Mouse (Mus musculus) macrophage (primary cell): ENCODE measurements at regions not wholly inside any gene's neighbourhood (a gene's known extent, or its start where the extent isn't known, plus 50 kb on each side); places are given as distances from the start of the nearest gene placed in this dataset.

ENCODE experiments used
- H3K27ac ChIP-seq: fragments of 350-480 bp; formaldehyde crosslinking; 2 replicates; pipeline ENCODE4 v1.9.0; 2021
- H3K36me3 ChIP-seq: fragments of 350-480 bp; formaldehyde crosslinking; 2 replicates; pipeline ENCODE4 v1.9.0; 2021; ENCODE audit errors: inconsistent target
- H3K4me3 ChIP-seq: fragments of 350-480 bp; formaldehyde crosslinking; 2 replicates; pipeline ENCODE4 v1.9.0; 2021; ENCODE audit errors: inconsistent target
- H3K79me2 ChIP-seq: fragments of 350-480 bp; formaldehyde crosslinking; 2 replicates; pipeline ENCODE4 v1.9.0; 2021; ENCODE audit errors: inconsistent target
- WGBS: methylation state at CpG from one replicate; pipeline ENCODE4 v1.1.7; 2026; ENCODE audit warnings: inconsistent platforms; ENCODE audit not compliant: missing documents; 5-methylcytosine and 5-hydroxymethylcytosine counted together

DNA sequence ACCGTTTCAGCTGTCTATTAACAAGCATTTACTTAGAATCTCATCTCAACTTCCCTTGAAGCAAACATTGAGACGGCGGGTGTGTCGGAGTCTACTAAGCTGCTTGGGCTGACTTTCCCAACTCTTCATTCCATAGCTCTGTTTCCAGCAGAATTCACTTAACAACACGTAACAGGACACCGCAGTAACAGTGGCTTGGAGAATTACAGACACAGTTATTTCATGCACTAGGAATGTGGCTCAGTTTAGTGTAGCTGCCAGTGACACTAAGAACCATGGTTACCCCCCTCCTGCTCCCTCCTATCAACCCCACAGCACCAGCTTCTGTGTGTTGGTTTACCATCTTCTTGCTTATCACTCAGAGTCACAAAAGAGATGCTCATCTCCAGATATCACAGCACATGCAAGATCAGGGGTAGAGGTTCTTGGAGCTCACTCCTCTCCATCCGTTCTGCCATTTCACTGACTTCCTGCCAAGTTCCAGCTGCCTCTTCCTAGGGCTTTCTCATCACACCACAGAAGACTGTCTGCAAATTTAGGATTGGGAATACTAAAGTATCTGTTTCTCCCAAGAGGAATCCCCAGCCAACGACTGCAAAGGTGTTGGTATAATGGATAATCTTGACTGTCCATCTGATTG is 90.7 kb downstream of the Banf2 start:
- Histone ChIP-seq H3K79me2 (no peaks in the 10 kb centered on the region), H3K27ac (no peak overlapping the region), H3K4me3 (no peak overlapping the region), H3K36me3 (no peaks in the 10 kb centered on the region)
- WGBS = 96% methylated on average over 8 of the region's 8 CpGs

DNA sequence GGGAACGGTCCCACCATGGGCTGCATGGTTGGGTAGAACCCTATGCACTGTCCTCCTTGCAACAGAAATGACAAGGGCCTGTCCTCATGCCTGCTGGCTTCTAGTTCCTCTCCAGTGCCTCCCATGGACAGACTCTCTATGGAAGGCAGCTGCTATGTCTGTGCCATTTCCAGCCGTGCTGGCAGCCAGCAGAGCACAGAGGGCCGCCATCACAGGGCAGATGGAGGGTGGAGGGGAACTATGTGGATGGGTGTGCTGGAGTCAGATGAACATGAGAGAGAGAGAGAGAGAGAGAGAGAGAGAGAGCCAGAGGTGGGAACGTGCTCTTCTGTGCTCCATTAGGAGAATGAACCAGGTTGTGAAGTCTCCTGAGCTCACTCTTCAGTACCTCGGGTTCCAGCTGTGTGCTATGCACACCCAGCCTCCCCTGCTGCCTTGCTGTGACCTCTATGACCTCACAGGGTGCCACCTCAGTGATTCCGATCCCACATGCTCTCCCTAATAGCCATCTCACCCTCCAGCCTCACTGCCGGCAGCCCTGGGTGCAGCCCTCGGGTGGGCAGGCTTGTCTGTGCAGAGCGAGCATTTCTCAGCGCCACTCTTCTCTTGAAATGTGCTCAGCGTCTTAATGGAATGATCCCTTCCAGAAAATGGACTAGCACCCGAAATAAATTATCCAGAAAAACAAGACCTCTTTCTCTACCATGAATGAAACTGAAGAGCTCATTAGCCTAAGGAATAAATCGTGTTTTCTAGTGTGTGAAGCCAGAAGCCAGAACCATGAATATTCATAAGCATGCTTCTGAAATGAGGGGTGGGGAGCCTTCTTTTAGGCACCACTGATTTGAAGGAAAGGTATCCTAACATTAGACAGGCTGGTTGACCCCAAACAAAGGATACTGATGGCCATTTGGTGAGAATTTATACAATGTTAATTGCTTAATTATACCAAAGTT is 94.5 kb downstream of the Banf2 start:
- no peaks in the 10 kb centered on the region for H3K79me2 ChIP-seq
- WGBS = 94% methylated on average over 10 of the region's 13 CpGs
- no peak overlapping the region for H3K27ac ChIP-seq
- no peak overlapping the region for H3K4me3 ChIP-seq
- H3K36me3 ChIP-seq = no peaks in the 10 kb centered on the region

DNA sequence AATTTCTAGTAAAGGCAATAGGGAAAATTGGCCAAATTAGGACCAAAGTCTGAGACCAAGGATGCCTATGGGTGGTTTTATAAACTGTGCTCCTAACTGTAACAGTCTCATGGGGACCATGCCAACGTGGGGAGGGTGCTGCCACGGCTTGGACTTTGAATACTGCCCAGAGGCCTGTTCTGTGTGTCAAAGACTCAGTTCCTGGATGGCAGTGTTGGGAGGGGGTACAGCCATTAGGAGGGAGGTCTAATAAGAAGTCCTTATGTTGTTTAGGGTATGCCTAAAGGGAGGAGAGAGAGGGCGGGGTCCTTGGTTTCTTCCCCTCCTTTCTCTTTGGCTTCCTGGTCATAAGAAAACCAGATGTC is 95.2 kb downstream of the Banf2 start:
- Histone ChIP-seq H3K36me3 (no peaks in the 10 kb centered on the region), H3K79me2 (no peaks in the 10 kb centered on the region), H3K27ac (no peak overlapping the region), H3K4me3 (no peak overlapping the region)
- WGBS = 94% methylated on average over 3 of the region's 3 CpGs

DNA sequence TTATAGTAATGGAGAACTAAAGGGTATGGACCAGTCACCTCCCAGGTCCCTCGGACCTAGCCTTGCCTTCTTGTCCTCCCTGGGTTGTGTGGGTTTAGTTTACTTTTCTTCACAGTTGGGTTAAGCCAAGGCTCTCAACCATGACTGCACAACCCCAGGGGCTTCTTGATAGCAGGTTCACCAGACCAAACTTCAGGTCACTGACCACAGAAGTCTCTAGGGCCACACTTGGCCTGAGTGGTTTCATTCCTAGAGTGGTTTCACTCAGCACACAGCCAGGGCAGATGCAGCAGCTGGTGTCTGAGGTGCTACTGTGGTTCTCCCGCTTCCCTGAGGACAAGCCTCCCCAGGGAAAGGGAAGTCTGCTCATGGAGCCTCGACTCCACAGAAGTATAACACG is 95.7 kb downstream of the Banf2 start:
- 91% methylated on average over 4 of the region's 4 CpGs for WGBS

DNA sequence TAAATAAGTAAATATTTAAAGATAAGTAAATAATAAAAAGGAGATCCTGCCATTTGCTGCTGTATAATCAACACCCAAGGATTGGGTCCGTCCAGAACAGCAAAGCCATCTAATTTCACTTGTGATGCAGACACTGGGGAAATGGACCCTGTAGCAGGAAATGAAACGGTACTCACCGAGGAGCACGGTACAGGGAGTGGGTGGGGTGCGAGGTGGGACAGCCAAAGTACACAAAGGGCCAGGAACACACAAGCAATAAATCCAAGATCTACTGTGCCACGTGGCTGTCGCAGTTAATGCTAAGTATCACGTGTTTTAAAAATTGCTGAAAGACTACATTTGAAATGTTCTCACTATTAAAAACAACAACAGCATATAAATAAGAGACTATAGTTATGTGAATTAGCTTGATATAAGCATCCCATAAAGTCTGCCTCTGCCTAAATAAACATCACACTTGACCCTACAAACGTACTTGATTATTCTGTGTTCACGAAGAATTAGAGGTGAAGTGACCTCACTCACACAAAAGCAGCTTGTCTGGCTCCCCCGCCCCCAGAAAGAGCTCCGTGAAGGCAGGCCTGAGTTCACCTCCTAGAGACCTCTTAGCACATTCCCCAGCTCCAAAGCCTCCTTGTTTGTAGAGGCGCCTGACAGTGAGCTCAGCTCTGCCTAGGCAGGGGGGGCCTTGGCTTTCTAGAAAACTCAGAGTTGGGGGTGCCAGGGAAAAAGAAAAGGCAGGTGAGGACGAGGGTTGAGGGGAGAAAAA is 101.1 kb downstream of the Banf2 start:
- no peak overlapping the region for H3K27ac ChIP-seq
- WGBS = 89% methylated on average over 14 of the region's 14 CpGs
- H3K4me3 ChIP-seq = no peak overlapping the region
- H3K79me2 ChIP-seq = no peaks in the 10 kb centered on the region
- no peaks in the 10 kb centered on the region for H3K36me3 ChIP-seq

More for the DNA sequence above, 95.7 kb downstream of the Banf2 start:
- no peak overlapping the region for H3K4me3 ChIP-seq
- H3K79me2 ChIP-seq = no peaks in the 10 kb centered on the region
- H3K27ac ChIP-seq = no peak overlapping the region
- H3K36me3 ChIP-seq = no peaks in the 10 kb centered on the region

DNA sequence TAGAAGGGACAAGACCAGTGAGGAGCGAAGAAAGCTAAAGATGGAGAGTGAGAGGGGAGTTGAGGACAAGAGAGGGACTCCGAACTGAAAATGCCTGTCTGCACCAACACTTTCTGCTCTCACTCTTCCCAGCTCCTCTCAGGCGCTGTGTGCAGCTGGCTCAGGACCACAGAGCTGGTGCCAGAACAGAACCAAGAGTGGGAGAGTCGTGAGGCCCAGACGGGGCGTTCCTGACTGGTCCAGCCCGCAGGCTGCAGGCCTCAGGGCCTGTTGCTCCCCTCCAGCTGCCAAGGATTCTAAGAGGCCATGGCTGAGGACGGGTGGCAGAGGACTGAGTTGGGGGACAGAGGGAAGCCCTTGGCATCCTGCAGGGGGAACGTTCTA is 101.7 kb downstream of the Banf2 start:
- H3K4me3 ChIP-seq = no peak overlapping the region

DNA sequence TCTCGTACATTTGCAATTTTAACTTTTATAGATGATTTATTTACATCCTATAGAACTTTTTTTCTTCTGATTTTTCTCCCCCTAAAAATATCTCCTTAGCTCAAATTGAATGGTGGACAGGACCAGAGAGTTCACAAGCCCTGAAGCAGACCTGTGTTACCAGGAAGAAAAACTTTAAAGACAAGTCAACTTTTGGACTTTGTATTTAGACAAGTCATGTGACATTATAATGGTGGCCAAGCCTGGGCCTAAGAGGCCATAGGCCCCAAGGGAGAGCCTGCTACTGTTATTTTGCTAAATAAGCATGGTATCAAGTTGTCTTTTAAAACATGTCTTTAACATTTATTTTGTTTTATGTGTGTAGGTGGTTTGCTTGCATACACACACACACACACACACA is 102.7 kb downstream of the Banf2 start:
- Histone ChIP-seq H3K36me3 (no peaks in the 10 kb centered on the region), H3K79me2 (no peaks in the 10 kb centered on the region), H3K27ac (no peak overlapping the region), H3K4me3 (no peak overlapping the region)
- WGBS = 88% methylated on average over 1 of the region's 1 CpGs

More for the DNA sequence above, 101.7 kb downstream of the Banf2 start:
- no peaks in the 10 kb centered on the region for H3K79me2 ChIP-seq
- no peak overlapping the region for H3K27ac ChIP-seq
- no peaks in the 10 kb centered on the region for H3K36me3 ChIP-seq
- 97% methylated on average over 8 of the region's 9 CpGs for WGBS

DNA sequence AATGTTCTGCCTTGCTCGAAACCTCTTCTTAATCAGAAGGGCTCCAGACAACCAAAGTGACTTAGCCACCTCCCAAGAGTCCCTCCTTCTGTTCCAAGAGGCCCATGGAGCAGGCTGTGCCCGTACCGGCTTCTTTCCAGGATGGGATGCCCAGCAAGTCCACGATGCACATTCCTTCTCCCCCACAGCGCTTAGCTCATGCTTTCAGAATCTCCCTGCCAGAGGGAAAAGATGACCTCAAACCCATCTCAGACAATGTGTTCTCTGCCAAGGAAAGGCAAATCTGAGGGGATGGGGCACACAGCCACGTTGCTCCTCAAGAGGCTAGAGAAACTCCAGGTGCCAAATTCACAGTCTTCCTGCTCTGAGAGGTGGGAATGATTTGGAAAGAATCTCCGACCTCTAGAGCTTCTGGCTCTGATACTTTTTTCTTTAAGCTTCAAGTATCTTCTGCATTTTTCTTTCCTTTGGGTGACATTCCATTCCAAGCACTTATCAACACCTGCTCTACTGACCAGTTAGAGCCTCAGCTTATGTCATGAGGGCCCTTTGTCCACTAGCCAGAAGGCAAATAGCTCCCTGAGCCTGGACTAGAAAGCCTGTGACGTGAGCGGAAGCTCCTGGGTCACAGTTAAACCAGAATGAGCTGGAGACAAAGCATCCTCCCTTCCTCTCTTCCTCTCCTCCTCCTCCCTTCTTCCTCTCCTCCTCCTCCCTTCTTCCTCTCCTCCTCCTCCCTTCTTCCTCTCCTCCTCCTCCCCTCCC is 110.9 kb downstream of the Banf2 start:
- H3K4me3 ChIP-seq = no peak overlapping the region
- H3K79me2 ChIP-seq = no peaks in the 10 kb centered on the region
- WGBS = 86% methylated on average over 9 of the region's 9 CpGs
- H3K36me3 ChIP-seq = no peaks in the 10 kb centered on the region
- no peak overlapping the region for H3K27ac ChIP-seq

DNA sequence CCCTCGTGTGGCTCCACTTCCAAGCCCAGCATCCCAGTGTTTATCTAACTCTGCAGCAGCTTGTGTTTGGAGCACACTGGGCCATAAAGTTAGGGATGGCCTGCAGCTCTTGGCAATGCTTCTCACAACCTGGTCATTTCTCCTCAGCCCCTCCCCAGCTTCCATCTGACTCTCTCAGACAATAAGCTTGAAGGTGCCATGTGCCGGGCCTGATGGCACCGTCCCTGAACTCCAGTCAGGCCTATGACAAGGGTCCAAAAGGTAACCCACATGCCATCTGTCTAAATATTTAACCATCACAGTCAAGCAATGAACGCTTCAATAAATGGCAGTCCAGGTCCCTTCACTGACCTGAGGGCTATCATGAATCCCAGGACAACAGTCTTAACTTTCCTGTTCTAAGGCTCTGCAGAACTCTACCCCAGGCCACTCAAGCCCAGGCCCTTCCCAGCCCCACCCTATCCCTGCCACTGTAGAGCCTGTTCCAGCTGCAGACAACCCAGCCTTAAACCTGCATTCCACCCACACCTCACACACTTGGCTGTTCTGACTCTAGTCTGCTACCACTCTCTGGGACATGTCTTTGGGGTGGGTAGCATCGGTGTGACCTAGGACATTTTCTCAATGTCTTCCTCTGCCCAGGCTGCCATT is 111.8 kb downstream of the Banf2 start:
- H3K27ac ChIP-seq = no peak overlapping the region
- H3K79me2 ChIP-seq = no peaks in the 10 kb centered on the region
- H3K4me3 ChIP-seq = no peak overlapping the region
- WGBS = 89% methylated on average over 5 of the region's 5 CpGs
- no peaks in the 10 kb centered on the region for H3K36me3 ChIP-seq

DNA sequence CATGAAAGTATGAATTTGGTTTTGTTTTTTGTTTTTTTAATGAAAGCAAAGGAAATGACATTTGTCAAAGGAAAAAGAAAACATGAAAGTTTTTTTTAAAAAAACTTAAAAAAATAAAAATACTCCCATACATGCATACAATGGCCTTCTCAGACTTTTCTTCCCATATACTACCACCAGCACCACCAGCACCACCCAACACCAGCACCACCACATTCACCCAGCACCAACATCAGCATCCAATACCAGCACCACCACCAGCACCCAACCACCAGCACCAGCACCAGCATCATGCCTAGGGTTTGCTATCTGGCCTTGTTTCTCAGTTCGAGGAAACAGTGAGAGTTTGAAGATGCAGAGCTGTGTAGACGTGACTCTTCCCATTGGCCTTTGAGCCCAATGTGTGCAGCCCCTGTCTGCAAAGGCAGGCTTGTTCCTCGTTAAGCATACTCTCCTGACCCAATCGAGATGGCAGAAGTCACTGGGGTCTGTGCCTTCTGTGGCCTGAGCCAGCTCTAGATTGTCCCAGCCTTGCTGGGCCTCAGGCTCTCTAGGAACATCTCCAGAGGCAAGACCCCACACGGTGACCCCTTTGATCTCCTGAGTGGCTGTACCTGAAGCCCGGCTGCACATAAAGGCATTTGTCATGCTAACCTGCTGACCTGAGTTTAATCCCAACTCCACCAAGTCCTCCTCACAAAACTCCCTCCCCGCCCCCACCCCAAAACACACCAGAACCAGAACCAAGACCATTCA is 113.8 kb upstream of the Mgme1 start:
- no peaks in the 10 kb centered on the region for H3K36me3 ChIP-seq
- no peaks in the 10 kb centered on the region for H3K79me2 ChIP-seq
- no peak overlapping the region for H3K4me3 ChIP-seq
- H3K27ac ChIP-seq = no peak overlapping the region
- 83% methylated on average over 7 of the region's 7 CpGs for WGBS

DNA sequence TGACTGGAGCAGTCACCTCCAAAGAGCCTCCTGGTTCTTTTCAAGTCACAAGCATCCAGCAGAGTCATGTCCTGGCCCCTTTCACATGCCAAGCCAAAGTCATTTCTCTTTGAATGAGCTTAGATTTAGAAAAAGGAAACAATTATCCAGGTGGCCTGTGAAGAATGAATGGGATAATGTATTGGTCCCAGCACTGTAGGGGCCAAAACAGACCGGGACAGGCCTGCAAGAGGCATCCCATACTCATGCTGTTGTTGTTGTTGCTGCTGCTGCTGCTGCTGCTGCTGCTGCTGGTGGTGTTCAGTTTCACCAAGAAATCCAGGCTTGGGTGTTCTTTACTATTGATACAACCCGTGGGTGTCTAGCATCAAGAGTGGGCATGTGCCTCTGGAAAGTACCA is 113.1 kb upstream of the Mgme1 start:
- 87% methylated on average over 2 of the region's 2 CpGs for WGBS
- H3K27ac ChIP-seq = no peak overlapping the region
- H3K4me3 ChIP-seq = no peak overlapping the region
- H3K79me2 ChIP-seq = no peaks in the 10 kb centered on the region
- H3K36me3 ChIP-seq = no peaks in the 10 kb centered on the region

DNA sequence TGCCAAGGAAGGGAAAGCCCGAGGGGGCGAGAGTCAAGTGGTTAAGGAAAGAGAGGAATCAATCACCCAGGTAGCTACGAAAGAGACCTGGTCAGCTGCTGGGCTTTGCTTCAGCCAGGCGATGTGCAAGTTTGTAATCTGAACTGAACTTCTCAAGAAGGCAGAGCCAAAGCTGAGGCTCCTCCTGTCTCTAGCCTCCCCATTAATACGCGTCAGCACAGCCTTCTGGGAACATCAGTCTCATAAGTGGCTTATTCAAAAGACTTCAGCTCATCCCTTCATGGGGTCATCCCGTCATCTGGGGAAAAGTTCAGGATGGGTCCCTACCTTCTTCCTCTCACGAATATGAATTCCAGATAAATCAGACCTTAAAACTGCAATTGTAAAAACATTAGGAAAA is 112.2 kb upstream of the Mgme1 start:
- no peak overlapping the region for H3K27ac ChIP-seq
- H3K36me3 ChIP-seq = no peaks in the 10 kb centered on the region
- no peak overlapping the region for H3K4me3 ChIP-seq
- no peaks in the 10 kb centered on the region for H3K79me2 ChIP-seq
- WGBS = 84% methylated on average over 8 of the region's 8 CpGs

DNA sequence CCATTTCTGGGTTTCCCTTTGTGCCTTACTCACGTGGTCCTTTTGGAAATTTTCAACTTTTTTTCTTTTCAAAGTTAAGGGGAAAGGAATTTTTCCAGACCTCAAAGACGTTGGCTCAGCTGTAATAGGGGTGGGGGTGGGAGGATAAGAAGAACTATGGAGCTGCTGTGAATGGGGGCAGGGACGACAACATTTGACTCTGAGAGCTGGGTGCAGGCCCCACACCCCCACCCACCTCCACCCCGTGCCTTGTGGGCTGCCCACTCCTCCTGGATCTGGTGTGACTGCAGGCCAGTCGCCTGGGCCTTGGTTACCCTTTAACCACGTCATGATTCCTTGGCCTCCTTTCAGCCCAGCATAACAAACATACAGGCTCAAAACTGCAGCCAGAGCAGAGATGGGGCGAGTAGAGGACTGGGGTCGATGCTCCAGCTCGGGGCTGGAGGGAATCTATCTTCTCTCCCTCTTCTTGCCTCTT is 110.6 kb upstream of the Mgme1 start:
- 86% methylated on average over 8 of the region's 9 CpGs for WGBS

More for the DNA sequence above, 110.6 kb upstream of the Mgme1 start:
- Histone ChIP-seq H3K79me2 (no peaks in the 10 kb centered on the region), H3K36me3 (no peaks in the 10 kb centered on the region), H3K27ac (no peak overlapping the region), H3K4me3 (no peak overlapping the region)
